Mouse (Mus musculus) limb, embryonic 13.5 days (tissue): Measurements from ENCODE around the gene Adam34. TPM values are rescaled to one million over a fixed set of nuclear protein-coding genes. Genes with fewer than 3 reads are reported as not detected.
"Not testable (repeated sequence)": the region's sequence is repeated elsewhere in the genome, so short reads cannot be mapped to it uniquely, and the experiment has no call there.

Source experiments
- ATAC-seq: fragments of 200-750 bp; cut with Nextera tagmentation; 2 replicates; pipeline ENCODE4 v1.8.0; 2017; ENCODE audit warnings: low read depth, moderate number of reproducible peaks, moderate TSS enrichment; ENCODE audit not compliant: low FRiP score
- H3K27ac ChIP-seq: fragments of 300-500 bp; sonication (generic); 2 replicates; pipeline ENCODE4 v1.5.1; 2015; ENCODE audit warnings: inconsistent platforms, mild to moderate bottlenecking, moderate library complexity
- H3K27me3 ChIP-seq: fragments of 300-500 bp; sonication (generic); 2 replicates; pipeline ENCODE4 v1.6.1; 2015; ENCODE audit warnings: mild to moderate bottlenecking, inconsistent platforms
- H3K36me3 ChIP-seq: fragments of 300-500 bp; sonication (generic); 2 replicates; pipeline ENCODE4 v1.6.1; 2015; ENCODE audit warnings: inconsistent platforms, mild to moderate bottlenecking, moderate library complexity
- H3K4me1 ChIP-seq: fragments of 300-500 bp; sonication (generic); 2 replicates; pipeline ENCODE4 v1.6.1; 2015; ENCODE audit warnings: inconsistent platforms
- H3K4me2 ChIP-seq: fragments of 300-500 bp; sonication (generic); replicated peaks from 2 replicates; pipeline ENCODE4 v1.6.1; 2015; ENCODE audit warnings: inconsistent platforms, mild to moderate bottlenecking, moderate library complexity
- H3K4me3 ChIP-seq: fragments of 300-500 bp; sonication (generic); 2 replicates; pipeline ENCODE4 v1.5.1; 2015; ENCODE audit warnings: moderate library complexity, mild to moderate bottlenecking, inconsistent platforms
- H3K9ac ChIP-seq: fragments of 300-500 bp; sonication (generic); 2 replicates; pipeline ENCODE4 v1.6.1; 2015; ENCODE audit warnings: mild to moderate bottlenecking, inconsistent platforms
- H3K9me3 ChIP-seq: fragments of 300-500 bp; sonication (generic); 2 replicates; pipeline ENCODE4 v1.6.1; 2016; ENCODE audit warnings: inconsistent platforms
- WGBS: fragments of 180-500 bp; shearing (Covaris S2); methylation state at CpG from one replicate; pipeline ENCODE4 v1.1.7; 2015; 5-methylcytosine and 5-hydroxymethylcytosine counted together
- polyA plus RNA-seq: library from polyadenylated mRNA; unstranded; fragments of >200 nt; fragmentation: Nextera tagmentation; extraction: Ambion mirVana; gene quantifications from 2 replicates; pipeline ENCODE4 v1.2.1, GENCODE M21; 2015

The Adam34 gene
- polyA plus RNA-seq: not detected in 2 replicates

GRCm38 (mm10) chr8:43709949-43710348 is at the start of gene Adam34:
TSS of gene Adam34 (minus strand) at chr8:43710049.
- H3K4me3 ChIP-seq: no peak within 1 kb of the TSS
- no peaks in the 10 kb centered on the region for H3K4me1 ChIP-seq

GRCm38 (mm10) chr8:43627176-43627575 is 82.7 kb downstream of the Adam34 start, which contains the start of gene Gm5346:
TSS of gene Gm5346 (minus strand) at chr8:43627276.
- ATAC-seq: no peak
- H3K9me3 ChIP-seq: no peaks in the 10 kb centered on the region
- H3K27ac ChIP-seq: no peak within 1 kb of the TSS
- no peaks in the 10 kb centered on the region for H3K4me1 ChIP-seq
- no peaks in the 10 kb centered on the region for H3K36me3 ChIP-seq
- no peak within 1 kb of the TSS for H3K9ac ChIP-seq
- no peak within 1 kb of the TSS for H3K4me2 ChIP-seq
- no peaks in the 10 kb centered on the region for H3K27me3 ChIP-seq
- 88% methylated on average over 3 of the region's 3 CpGs for WGBS
- H3K4me3 ChIP-seq: no peak within 1 kb of the TSS

More at GRCm38 (mm10) chr8:43709949-43710348, at the start of gene Adam34:
- no peak within 1 kb of the TSS for H3K27ac ChIP-seq
- ATAC-seq: no peak
- no peaks in the 10 kb centered on the region for H3K9me3 ChIP-seq
- no peaks in the 10 kb centered on the region for H3K36me3 ChIP-seq
- no peaks in the 10 kb centered on the region for H3K27me3 ChIP-seq
- H3K4me2 ChIP-seq: no peak within 1 kb of the TSS
- no peak within 1 kb of the TSS for H3K9ac ChIP-seq

DNA sequence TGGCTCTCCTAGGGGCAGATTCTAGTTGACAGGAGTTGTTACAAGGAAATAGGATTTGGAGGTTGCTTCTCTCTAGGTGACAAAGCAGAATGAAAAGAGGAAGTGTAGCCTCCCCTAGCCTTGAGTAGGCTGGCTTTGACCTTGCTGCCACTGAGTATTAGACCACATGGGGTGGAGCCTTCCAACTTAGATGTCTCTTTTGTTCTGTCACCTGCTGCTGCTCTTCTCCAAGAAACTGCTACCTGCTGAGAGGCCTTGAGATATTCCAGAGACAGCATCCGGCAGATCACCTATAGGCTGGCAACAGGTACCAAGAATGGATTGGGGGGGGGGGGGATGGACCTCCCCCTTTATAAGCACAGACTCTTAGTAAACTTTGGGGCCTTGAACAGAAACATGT is 93.8 kb downstream of the Adam34 start:
- Histone ChIP-seq H3K36me3 (no peaks in the 10 kb centered on the region), H3K4me3 (no peak overlapping the region), H3K4me1 (no peaks in the 10 kb centered on the region), H3K4me2 (no peak overlapping the region), H3K27me3 (no peaks in the 10 kb centered on the region), H3K9me3 (no peaks in the 10 kb centered on the region), H3K27ac (no peak overlapping the region), H3K9ac (no peak overlapping the region)
- 100% methylated on average over 1 of the region's 1 CpGs for WGBS
- ATAC-seq: no peak

- H3K4me3 ChIP-seq, H3K9ac ChIP-seq, ATAC-seq, H3K9me3 ChIP-seq, H3K4me2 ChIP-seq, H3K27ac ChIP-seq, H3K36me3 ChIP-seq, H3K27me3 ChIP-seq, H3K4me1 ChIP-seq: not testable (repeated sequence)
- WGBS: 81% methylated on average over 13 of the region's 13 CpGs
These were observed 106.2 kb downstream of the Adam34 start for GRCm38 (mm10) chr8:43603657-43604056.

DNA sequence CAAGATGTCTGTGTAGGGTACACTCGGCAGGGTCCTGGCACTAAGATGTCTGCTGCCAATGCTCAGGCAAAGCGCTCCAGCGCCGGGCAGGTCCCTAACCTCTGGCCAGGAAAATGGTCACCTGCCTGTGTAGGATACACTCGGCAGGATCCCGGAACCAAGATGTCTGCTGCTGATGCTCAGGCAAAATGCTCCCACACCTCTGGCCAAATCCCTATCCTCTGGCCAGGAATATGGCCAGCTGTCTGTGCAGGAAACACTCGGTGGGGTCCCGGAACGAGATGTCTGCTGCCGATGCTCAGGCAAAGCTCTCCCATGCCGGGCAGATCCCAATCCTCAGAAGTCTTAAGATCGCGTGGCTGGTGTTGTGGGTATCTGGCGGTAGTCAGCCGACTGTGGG is 106.7 kb downstream of the Adam34 start:
- 93% methylated on average over 15 of the region's 15 CpGs for WGBS
- not testable (repeated sequence) for H3K9me3 ChIP-seq, H3K9ac ChIP-seq, H3K4me3 ChIP-seq, H3K27me3 ChIP-seq, H3K4me1 ChIP-seq, ATAC-seq, H3K36me3 ChIP-seq, H3K4me2 ChIP-seq, H3K27ac ChIP-seq

Other genes starting within 250 kb of the Adam34 start
- gene Adam26b, start 181.9 kb downstream of the Adam34 start, polyA plus RNA-seq: not detected in 2 replicates
- gene Adam26a, start 133.3 kb downstream of the Adam34 start, polyA plus RNA-seq: not detected in 2 replicates
- gene Gm5346, start 82.8 kb downstream of the Adam34 start, polyA plus RNA-seq: not detected in 2 replicates